Mouse (Mus musculus) liver, embryonic 14 days (tissue): ENCODE results near the gene Fam19a4. TPM values are rescaled to one million over a fixed set of nuclear protein-coding genes. Genes with fewer than 3 reads are reported as not detected.

Experiments
- polyA plus RNA-seq: library from polyadenylated mRNA; depleted of rRNA; stranded (reverse); fragments of >200 nt; gene quantifications from 2 replicates; pipeline ENCODE4 v1.2.3, GENCODE M21; 2012; rRNA removed

Fam19a4 gene
- polyA plus RNA-seq, result not detected in 2 replicates

GRCm38 (mm10) chr6:97060074-97060681, at the start of gene Fam19a4:
TSS of gene Fam19a4 (minus strand) at chr6:97060413.

Other genes with a start within 250 kb of the Fam19a4 start
- gene Eogt, start 88.8 kb upstream of the Fam19a4 start, polyA plus RNA-seq, result 1.9 and 2.0 TPM in 2 replicates
- 1.7 and 1.9 TPM in 2 replicates for gene Tmf1, start 118.7 kb upstream of the Fam19a4 start, polyA plus RNA-seq
- 22.4 and 25.4 TPM in 2 replicates for gene Uba3, start 145.2 kb upstream of the Fam19a4 start, polyA plus RNA-seq
- 24.1 and 27.7 TPM in 2 replicates for gene Arl6ip5, start 150.3 kb upstream of the Fam19a4 start, polyA plus RNA-seq
- 0.02 and 0.40 TPM in 2 replicates for gene Lmod3, start 192.3 kb upstream of the Fam19a4 start, polyA plus RNA-seq